In the genomic region with DNA sequence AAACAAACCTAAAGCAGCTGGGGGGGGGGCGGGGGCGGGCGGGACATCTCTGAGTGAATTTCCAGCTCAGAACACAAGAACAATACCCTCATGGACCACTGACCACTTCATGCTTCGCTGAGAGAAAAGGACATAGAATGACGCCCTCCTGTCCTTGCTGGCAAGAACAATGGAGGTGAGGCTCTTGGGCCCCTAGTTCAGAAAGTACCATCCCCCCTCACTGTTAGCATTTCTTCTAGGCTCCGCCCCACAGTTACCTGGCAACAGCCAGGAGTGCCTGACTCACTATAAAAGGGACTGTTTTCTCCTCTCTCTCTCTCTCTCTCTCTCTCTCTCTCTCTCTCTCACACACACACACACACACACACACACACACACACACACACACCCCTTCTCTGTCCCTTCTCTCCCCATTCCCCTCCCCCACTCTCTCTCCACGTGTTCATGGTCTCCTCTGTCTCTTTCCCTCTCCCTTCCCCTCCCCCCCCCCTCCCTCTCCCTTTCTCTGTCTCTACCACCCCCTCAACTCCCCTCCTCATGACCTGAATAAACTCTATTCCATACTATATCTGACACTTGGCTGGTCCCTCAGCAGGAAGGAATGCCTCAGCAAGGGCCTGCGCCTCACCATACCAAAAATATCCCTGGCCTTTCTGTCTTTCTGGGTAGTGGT, we compare ENCODE assay signal across 12 mouse cellular contexts. TPM values are rescaled to one million over a fixed set of nuclear protein-coding genes. Genes with fewer than 3 reads are reported as not detected.
A peak's percentile ranks its signal among the peaks of the same experiment; 100 is the strongest.
DNase-seq lines count a peak whose midpoint lies in the region; ATAC-seq lines count a peak whose summit lies in the region.
"Had no signal": no experiment of that assay in that cellular context is flagged by ENCODE, and none has a peak within 500 bp of the region (broad histone marks: within the 10 kb centered on the region; RNA-seq: fewer than 3 reads in every experiment).

No protein-coding gene starts in this region.

- 0 out of 2 replicates have a peak, but pooled peaks cover under 1% of the 10 kb centered on the region for H3K27me3 ChIP-seq in midbrain, embryonic 10.5 days (ENCODE audit: low read depth, poor library complexity, severe bottlenecking)
- H3K27me3 ChIP-seq in midbrain, embryonic 16.5 days (ENCODE audit: control insufficient read depth, insufficient read depth, low read depth, low read length): no peaks in the 10 kb centered on the region
- no peaks in the 10 kb centered on the region for H3K27me3 ChIP-seq in embryonic facial prominence, embryonic 13.5 days

- H3K4me3 ChIP-seq in midbrain, embryonic 10.5 days: no peak overlapping the region
- no peak overlapping the region for H3K4me3 ChIP-seq in midbrain, embryonic 16.5 days (ENCODE audit: low read depth, low read length)
- H3K4me3 ChIP-seq in embryonic facial prominence, embryonic 13.5 days: no peak overlapping the region
- H3K4me3 ChIP-seq: layer of hippocampus, adult 2 months had no signal

- H3K9me3 ChIP-seq in midbrain, embryonic 10.5 days (replicated peaks): no peaks in the 10 kb centered on the region
- no peaks in the 10 kb centered on the region for H3K9me3 ChIP-seq in midbrain, embryonic 16.5 days (replicated peaks; ENCODE audit: control insufficient read depth, low read length, poor library complexity, severe bottlenecking)
- H3K9me3 ChIP-seq in embryonic facial prominence, embryonic 13.5 days: no peaks in the 10 kb centered on the region

- no peak overlapping the region for H3K9ac ChIP-seq in midbrain, embryonic 16.5 days (ENCODE audit: low read depth, low read length)
- no peak overlapping the region for H3K9ac ChIP-seq in embryonic facial prominence, embryonic 13.5 days

- H3K36me3 ChIP-seq in midbrain, embryonic 10.5 days: no peaks in the 10 kb centered on the region
- H3K36me3 ChIP-seq in midbrain, embryonic 16.5 days (ENCODE audit: control insufficient read depth, insufficient read depth, low read length): no peaks in the 10 kb centered on the region
- no peaks in the 10 kb centered on the region for H3K36me3 ChIP-seq in embryonic facial prominence, embryonic 13.5 days

- no peak overlapping the region for H3K4me2 ChIP-seq in midbrain, embryonic 16.5 days (ENCODE audit: low read length)
- H3K4me2 ChIP-seq in embryonic facial prominence, embryonic 13.5 days: no peak overlapping the region

- WGBS in midbrain, embryonic 10.5 days: 28% methylated on average over 8 of the region's 8 CpGs
- WGBS in midbrain, embryonic 16.5 days: 22% methylated on average over 8 of the region's 8 CpGs
- WGBS in embryonic facial prominence, embryonic 13.5 days: 44% methylated on average over 8 of the region's 8 CpGs

- peak overlapping the region; percentile 79 for H3K27ac ChIP-seq in midbrain, embryonic 10.5 days (replicated peaks)
- H3K27ac ChIP-seq in midbrain, embryonic 16.5 days (ENCODE audit: low read length): no peak overlapping the region
- no peak overlapping the region for H3K27ac ChIP-seq in embryonic facial prominence, embryonic 13.5 days
- H3K27ac ChIP-seq: layer of hippocampus, adult 2 months had no signal

- ATAC-seq in midbrain, embryonic 16.5 days: no peak
- 0 out of 2 replicates have a peak, but pooled peaks have one; percentile 17 for ATAC-seq in embryonic facial prominence, embryonic 13.5 days (ENCODE audit: insufficient number of reproducible peaks, insufficient read depth, low FRiP score, low TSS enrichment, low read depth)

- intact Hi-C loops in heart, postnatal 36 days (cut with DNase I): no loop called here

- peaks cover 25% of the 10 kb centered on the region for H3K4me1 ChIP-seq in midbrain, embryonic 10.5 days
- no peaks in the 10 kb centered on the region; the same call in 1 of the 2 replicates for H3K4me1 ChIP-seq in midbrain, embryonic 16.5 days (ENCODE audit: control insufficient read depth, insufficient read depth, low read length)
- H3K4me1 ChIP-seq in embryonic facial prominence, embryonic 13.5 days: peaks cover 4% of the 10 kb centered on the region; the same call in 1 of the 2 replicates

- DNase-seq in midbrain, embryonic 10.5 days (ENCODE audit: low spot score): peak; percentile 60
- DNase-seq in lung, postnatal 36 days: peak; percentile 56
- DNase-seq in cerebellum, adult 11-12 months: no peak
- DNase-seq in thymus, postnatal 25 days: no peak
- DNase-seq in heart, postnatal 36 days: no peak
- DNase-seq: gastrocnemius, postnatal 25 days; liver had no signal

RNA-seq across cellular contexts. Expression of a gene that starts 4.6 kb away (rescaled TPM):
- polyA plus RNA-seq in midbrain, embryonic 10.5 days (2016; fragmentation: Nextera tagmentation; extraction: Ambion mirVana): 0.36 and 0.43 TPM in 2 replicates
- polyA plus RNA-seq in midbrain, embryonic 16.5 days (2015; fragmentation: Nextera tagmentation; extraction: Ambion mirVana): 0.23 and 0.57 TPM in 2 replicates
- polyA plus RNA-seq in embryonic facial prominence, embryonic 13.5 days (2015; fragmentation: Nextera tagmentation; extraction: Ambion mirVana): not detected in 2 replicates
- not detected for total RNA-seq in heart, postnatal 36 days (2021)
- total RNA-seq: gastrocnemius, postnatal 25 days; heart, postnatal 25 days; layer of hippocampus, adult 2 months had no signal
- polyA plus RNA-seq: urinary bladder, adult 2 months had no signal

Comparison
In these comparisons a context has a peak if more than half of its experiments do, and no peak if none do; other contexts are left out.
1. DNase-seq: peak in midbrain, embryonic 10.5 days (single experiment) and lung, postnatal 36 days (single experiment); none in cerebellum, adult 11-12 months (single experiment), thymus, postnatal 25 days (single experiment) and heart, postnatal 36 days (0 of 2).